Mouse (Mus musculus): ENCODE measurements around the gene Cxcl17. TPM values are rescaled to one million over a fixed set of nuclear protein-coding genes. Genes with fewer than 3 reads are reported as not detected.
A peak's percentile ranks its signal among the peaks of the same experiment; 100 is the strongest.
"Not testable (repeated sequence)": the region's sequence is repeated elsewhere in the genome, so short reads cannot be mapped to it uniquely, and the experiment has no call there.

The Cxcl17 gene
- polyA plus RNA-seq, 1 experiment from 2014 or later = 0.73 TPM

DNA sequence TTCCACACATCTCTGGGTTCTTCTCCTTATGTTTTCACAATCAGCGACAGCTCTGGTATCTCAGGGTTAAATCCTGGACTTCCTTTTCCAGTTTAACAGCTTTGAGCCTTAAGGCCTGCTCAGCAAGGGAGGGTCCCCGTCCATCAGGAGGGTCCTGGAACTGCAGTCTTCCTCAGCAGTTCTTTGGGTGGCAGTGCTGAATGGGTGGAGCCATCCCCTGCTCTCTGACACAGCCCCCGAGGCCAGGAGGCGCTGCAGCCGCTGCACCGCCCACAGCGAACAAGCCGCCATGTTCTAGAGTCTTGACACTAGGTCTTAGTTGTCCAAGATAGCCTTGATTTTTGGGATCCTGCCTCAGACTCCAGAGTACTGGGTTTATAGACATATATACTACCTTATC, 6.8 kb upstream of the Cxcl17 start:
- Histone ChIP-seq H3K4me3 (no peak overlapping the region), H3K9ac (no peak overlapping the region), H3K9me3 (no peaks in the 10 kb centered on the region), H3K36me3 (no peaks in the 10 kb centered on the region), H3K4me1 (no peaks in the 10 kb centered on the region), H3K4me2 (replicated peaks) (no peak overlapping the region), H3K27me3 (peaks cover 16% of the 10 kb centered on the region), H3K27ac (no peak overlapping the region)
- no peak for ATAC-seq (ENCODE audit: low FRiP score, low read depth)
- WGBS = 81% methylated on average over 8 of the region's 8 CpGs

DNA sequence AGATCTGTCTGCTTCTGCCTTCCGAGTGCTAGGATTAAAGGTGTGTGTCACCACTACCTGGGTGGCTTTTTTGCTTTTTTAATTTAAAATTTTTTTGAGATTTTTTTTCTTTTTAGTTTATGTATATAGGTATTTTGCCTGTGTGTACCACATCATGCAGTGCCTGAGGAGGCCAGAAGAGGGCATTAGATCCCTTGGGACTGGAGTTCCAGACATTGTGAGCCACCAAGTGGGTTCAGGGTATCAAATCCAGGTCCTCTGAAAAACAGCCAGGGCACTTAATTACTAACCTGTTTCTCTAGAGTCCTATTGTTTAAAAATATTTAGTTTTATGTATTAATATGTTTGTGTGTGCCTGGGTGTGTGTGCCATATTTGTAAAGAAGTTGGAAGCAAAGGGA, 4.9 kb upstream of the Cxcl17 start:
- ATAC-seq (ENCODE audit: low FRiP score, low read depth) = no peak
- Histone ChIP-seq H3K27ac (no peak overlapping the region), H3K4me2 (replicated peaks) (no peak overlapping the region), H3K36me3 (no peaks in the 10 kb centered on the region), H3K9me3 (no peaks in the 10 kb centered on the region), H3K9ac (no peak overlapping the region), H3K4me3 (no peak overlapping the region), H3K27me3 (peaks cover 10% of the 10 kb centered on the region), H3K4me1 (no peaks in the 10 kb centered on the region)
- 83% methylated on average over 1 of the region's 1 CpGs for WGBS

DNA sequence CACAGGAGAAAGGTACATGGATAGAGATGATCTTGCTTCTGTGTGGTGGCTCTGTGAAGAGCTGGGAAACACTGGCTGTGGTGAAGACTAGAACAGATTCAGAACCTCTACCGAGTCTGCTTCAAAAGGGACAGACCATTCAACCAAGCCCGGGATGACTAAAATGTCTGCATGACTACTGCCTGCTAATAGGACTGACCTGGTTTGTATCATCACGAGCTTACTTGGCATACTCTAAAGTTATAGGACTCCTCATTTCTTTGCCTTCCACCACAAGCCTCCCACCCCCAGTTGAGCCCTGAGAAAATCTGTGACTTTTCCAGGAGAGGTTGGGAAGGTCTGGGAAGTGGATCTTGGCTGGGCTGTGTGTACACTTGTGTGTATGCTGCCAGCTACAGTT, 825 bp downstream of the Cxcl17 start:
- no peak for ATAC-seq (ENCODE audit: low FRiP score, low read depth)
- Histone ChIP-seq H3K9me3 (no peaks in the 10 kb centered on the region), H3K4me3 (no peak overlapping the region), H3K4me1 (no peaks in the 10 kb centered on the region), H3K9ac (no peak overlapping the region), H3K27ac (no peak overlapping the region), H3K27me3 (no peaks in the 10 kb centered on the region), H3K36me3 (no peaks in the 10 kb centered on the region), H3K4me2 (replicated peaks) (no peak overlapping the region)
- WGBS = 90% methylated on average over 3 of the region's 3 CpGs

DNA sequence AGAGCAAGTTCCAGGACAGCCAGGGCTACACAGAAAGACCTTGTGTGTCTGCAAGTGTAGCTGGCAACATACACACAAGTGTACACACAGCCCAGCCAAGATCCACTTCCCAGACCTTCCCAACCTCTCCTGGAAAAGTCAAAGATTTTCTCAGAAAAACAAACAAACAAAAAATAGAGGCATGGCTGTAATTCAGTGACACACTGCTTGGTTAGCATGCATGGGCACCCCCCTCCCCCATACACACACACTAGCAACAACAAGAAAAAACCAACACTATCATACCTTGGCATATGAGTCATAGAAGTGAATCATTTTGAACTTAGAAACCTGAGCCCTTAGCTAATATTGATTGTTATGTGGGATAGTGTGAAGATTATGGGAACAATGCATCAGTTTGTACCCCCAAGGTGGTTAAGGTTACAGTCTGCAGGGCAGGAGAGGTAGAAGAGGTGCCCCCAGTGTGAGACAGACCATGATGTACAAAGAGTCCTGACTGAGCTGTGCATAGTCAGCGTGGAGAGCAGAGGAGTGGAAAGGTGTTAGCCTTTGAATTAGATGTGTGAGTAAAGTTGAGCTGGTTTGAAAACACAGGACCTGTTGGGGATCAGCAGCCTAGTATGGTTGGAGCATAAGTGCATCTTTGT, 1.6 kb downstream of the Cxcl17 start:
- Histone ChIP-seq H3K9ac (no peak overlapping the region), H3K27me3 (no peaks in the 10 kb centered on the region), H3K9me3 (no peaks in the 10 kb centered on the region), H3K27ac (no peak overlapping the region), H3K4me3 (no peak overlapping the region), H3K4me2 (replicated peaks) (no peak overlapping the region), H3K4me1 (no peaks in the 10 kb centered on the region), H3K36me3 (no peaks in the 10 kb centered on the region)
- WGBS = 94% methylated on average over 1 of the region's 1 CpGs
- no peak for ATAC-seq (ENCODE audit: low FRiP score, low read depth)

DNA sequence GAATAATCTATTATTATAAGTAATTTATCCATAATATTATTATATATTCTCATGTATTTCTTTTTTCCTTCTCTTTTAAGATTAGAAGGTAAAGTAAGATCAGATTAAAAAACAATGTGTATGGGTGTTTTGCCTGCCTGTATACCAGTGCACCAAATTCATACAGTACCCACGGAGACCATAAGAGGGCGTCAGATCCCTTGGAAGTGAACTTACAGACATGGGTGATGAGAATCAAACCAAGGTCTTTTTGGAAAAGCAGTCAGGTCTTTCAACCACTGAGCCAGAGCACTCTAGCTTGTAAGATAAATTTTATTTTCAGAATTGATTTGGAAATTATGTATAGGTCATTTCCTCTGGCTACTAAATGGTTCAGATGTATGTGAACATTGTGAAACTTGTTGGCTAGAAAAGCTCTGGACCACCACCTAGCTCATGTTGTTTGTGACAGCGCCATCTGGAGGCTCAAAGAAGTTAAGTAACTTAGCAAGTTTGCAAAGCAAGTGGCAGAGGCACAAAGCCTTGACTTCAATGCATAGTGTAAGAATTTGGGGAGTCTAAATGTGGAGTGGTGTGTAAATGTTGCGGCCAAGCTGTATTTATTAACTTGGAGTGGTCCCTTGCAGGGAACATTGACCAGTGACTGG, 3.4 kb downstream of the Cxcl17 start:
- Histone ChIP-seq H3K36me3 (no peaks in the 10 kb centered on the region), H3K4me3 (no peak overlapping the region), H3K27me3 (no peaks in the 10 kb centered on the region), H3K4me2 (replicated peaks) (no peak overlapping the region), H3K9me3 (no peaks in the 10 kb centered on the region), H3K27ac (no peak overlapping the region), H3K4me1 (no peaks in the 10 kb centered on the region), H3K9ac (no peak overlapping the region)
- WGBS = 49% methylated on average over 4 of the region's 4 CpGs
- no peak for ATAC-seq (ENCODE audit: low FRiP score, low read depth)

DNA sequence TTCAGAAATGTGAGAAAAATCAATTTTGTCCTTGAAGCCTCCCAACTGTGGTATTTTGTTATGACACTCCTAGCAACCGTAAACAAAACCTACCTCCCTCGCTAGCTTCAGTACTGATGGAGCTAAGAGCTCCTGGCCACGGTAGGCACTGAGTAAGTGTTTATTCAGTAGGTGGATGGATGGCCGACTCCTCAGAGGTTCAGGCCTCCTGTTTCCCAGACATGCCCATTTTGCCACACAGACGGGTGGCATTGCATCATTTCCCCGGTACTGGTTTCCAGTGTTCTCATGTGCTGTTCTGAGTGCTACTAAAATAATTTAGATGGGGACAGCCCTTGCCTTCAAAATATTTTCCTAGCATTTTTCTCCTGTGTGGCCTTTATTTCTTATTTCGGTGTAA, 6.2 kb downstream of the Cxcl17 start:
- Histone ChIP-seq H3K27me3 (no peaks in the 10 kb centered on the region), H3K9ac (no peak overlapping the region), H3K9me3 (no peaks in the 10 kb centered on the region), H3K4me3 (no peak overlapping the region), H3K4me2 (replicated peaks) (no peak overlapping the region), H3K27ac (no peak overlapping the region), H3K4me1 (peaks cover 16% of the 10 kb centered on the region), H3K36me3 (no peaks in the 10 kb centered on the region)
- no peak for ATAC-seq (ENCODE audit: low FRiP score, low read depth)
- WGBS = 86% methylated on average over 7 of the region's 7 CpGs

DNA sequence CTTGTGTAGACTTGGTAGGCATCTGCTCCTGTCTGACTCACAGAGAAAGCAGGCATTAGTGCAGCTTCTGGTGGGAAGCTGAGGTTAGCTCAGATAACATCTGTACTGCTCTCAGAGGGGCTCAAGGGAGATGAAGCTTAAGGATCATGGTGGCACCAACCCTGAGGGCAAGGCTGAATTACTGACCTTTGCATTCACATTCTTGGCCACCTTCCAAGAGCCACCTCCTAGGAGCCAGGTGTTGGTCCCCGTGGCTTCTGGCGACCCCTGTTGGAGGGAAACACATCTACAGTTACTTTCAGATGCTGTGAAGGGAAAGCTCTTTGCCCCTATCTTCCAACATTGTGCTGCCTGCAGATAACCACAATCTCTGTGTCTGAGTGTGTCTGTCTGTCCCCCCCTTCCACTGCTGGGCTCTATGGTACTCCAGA, 10.0 kb downstream of the Cxcl17 start:
- no peaks in the 10 kb centered on the region for H3K9me3 ChIP-seq
- H3K4me1 ChIP-seq = peaks cover 31% of the 10 kb centered on the region
- 2% methylated on average over 2 of the region's 2 CpGs for WGBS
- H3K27ac ChIP-seq = peak overlapping the region; percentile 65; the same call in 1 of the 2 replicates
- H3K4me3 ChIP-seq = no peak overlapping the region
- H3K4me2 ChIP-seq (replicated peaks) = no peak overlapping the region; the same call in 1 of the 2 replicates
- H3K27me3 ChIP-seq = no peaks in the 10 kb centered on the region
- no peaks in the 10 kb centered on the region for H3K36me3 ChIP-seq
- no peak for ATAC-seq (ENCODE audit: low FRiP score, low read depth)
- no peak overlapping the region for H3K9ac ChIP-seq

DNA sequence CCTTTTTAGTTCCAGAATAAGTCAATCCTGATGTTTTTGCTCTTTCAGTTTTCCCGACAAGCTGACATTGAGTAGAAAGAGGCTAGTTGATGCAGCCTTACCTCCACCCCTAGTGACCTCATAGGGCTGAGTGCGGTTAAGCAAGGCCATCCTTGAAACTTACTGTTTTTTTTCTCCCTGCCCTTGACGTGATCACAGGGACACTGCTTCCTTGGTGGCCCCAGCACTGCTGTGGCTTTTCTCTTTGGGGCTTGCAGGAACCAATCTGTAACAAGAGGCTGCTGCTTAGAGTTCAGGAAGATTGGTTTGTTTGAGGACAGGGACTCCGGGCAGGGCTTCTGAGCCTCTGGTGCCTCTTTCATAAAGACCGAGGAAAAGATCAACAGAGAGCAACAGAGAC, 10.7 kb downstream of the Cxcl17 start:
- Histone ChIP-seq H3K9me3 (no peaks in the 10 kb centered on the region), H3K27me3 (no peaks in the 10 kb centered on the region), H3K9ac (no peak overlapping the region), H3K4me3 (no peak overlapping the region), H3K27ac (peak overlapping the region; percentile 65), H3K36me3 (no peaks in the 10 kb centered on the region), H3K4me1 (peaks cover 31% of the 10 kb centered on the region), H3K4me2 (replicated peaks) (no peak overlapping the region)
- 13% methylated on average over 5 of the region's 5 CpGs for WGBS
- ATAC-seq (ENCODE audit: low FRiP score, low read depth) = no peak

DNA sequence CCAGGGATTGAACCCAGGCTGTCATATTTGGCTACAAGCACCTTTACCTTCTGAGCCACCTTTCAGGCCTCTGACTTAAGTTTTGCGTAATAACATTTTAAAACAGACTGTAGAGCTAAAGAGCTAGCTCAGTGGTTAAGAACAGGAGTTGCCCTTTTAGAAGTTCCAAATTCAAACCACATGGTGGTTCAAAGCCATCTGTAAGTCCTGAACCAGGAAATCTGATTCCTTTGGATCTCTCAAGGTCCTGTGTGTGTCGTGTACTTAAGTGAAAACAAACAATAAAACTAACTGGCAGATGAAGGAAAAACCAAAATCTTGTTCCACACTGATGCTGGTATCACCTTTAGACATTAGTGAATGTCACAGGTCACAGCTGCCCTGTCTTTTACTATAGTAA, 11.1 kb downstream of the Cxcl17 start:
- Histone ChIP-seq H3K36me3 (no peaks in the 10 kb centered on the region), H3K27ac (peak overlapping the region; percentile 65), H3K4me3 (no peak overlapping the region), H3K9ac (no peak overlapping the region), H3K27me3 (no peaks in the 10 kb centered on the region), H3K9me3 (no peaks in the 10 kb centered on the region), H3K4me2 (replicated peaks) (no peak overlapping the region), H3K4me1 (peaks cover 31% of the 10 kb centered on the region)
- ATAC-seq (ENCODE audit: low FRiP score, low read depth) = no peak
- WGBS = 16% methylated on average over 2 of the region's 2 CpGs

DNA sequence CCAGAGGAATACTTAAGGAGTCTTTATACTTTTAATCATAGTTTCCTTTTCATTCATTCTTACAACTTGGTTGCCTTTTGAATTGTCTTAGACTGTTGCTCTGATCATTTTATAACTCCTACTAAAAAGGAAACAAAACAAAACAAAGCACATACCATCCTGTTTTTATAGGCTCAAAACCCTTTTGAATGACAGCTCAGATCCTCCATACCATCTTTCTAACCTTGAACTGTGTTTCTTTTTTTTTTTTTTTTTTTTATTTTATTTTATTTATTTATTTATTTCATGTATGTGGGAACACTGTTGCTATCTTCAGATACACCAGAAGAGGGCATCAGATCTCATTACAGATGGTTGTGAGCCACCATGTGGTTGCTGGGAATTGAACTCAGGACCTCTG, 13.7 kb downstream of the Cxcl17 start:
- H3K27ac ChIP-seq; ATAC-seq (ENCODE audit: low FRiP score, low read depth); H3K27me3 ChIP-seq; H3K4me3 ChIP-seq; H3K4me2 ChIP-seq (replicated peaks); H3K9me3 ChIP-seq; H3K9ac ChIP-seq; H3K36me3 ChIP-seq: not testable (repeated sequence)
- peaks cover 40% of the 10 kb centered on the region for H3K4me1 ChIP-seq

DNA sequence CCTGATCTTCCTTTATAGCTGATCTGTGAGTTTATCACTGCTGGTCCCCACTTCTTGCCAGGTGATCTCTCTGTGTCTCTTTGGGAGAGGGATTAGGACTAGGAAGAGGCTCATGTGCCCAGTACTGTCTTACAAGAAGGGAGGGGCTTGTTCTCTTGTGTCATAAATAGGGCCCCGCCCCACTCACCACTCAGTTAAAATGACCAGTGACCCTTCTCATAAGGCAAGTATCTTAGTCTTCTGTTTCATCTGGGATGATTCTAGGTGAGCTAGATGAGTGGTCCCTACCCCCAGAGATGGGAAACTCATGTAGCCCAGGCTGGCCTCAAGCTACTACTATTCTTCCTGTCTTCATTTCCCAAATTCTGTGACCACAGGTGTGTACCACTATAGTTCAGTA, 14.1 kb downstream of the Cxcl17 start, which contains the start of gene Lipe:
TSS of gene Lipe (minus strand) at position 101 of the 400 bp plus-strand sequence.
- Histone ChIP-seq H3K36me3 (no peaks in the 10 kb centered on the region), H3K4me1 (peaks cover 44% of the 10 kb centered on the region), H3K9ac (no peak within 1 kb of the TSS), H3K4me3 (no peak within 1 kb of the TSS), H3K27ac (no peak within 1 kb of the TSS), H3K4me2 (replicated peaks) (no peak within 1 kb of the TSS), H3K27me3 (no peaks in the 10 kb centered on the region), H3K9me3 (no peaks in the 10 kb centered on the region)
- no peak for ATAC-seq (ENCODE audit: low FRiP score, low read depth)
- 86% methylated on average over 1 of the region's 1 CpGs for WGBS

DNA sequence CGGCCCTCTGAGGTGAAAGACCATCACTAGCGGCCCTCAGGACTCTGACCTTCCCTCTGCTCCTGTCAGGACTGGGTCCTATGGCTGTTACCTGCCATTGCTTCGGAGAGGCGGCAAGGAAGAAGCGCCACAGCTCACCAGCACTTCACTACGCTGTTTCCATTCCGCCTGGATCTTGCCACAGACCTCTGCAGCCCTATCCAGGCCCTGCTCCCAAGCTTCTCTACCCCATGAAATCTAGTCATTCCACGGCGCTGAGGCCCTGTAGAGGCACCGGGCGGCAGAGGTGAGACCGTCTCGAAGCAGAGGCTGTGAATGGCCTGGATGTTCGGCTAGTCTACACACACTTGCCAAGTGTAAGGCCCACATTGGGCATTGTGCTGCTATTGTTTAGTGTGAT, 16.1 kb downstream of the Cxcl17 start:
- H3K27me3 ChIP-seq = no peaks in the 10 kb centered on the region
- no peak overlapping the region for H3K27ac ChIP-seq
- no peak overlapping the region for H3K4me3 ChIP-seq
- H3K36me3 ChIP-seq = no peaks in the 10 kb centered on the region
- H3K9me3 ChIP-seq = no peaks in the 10 kb centered on the region
- H3K9ac ChIP-seq = no peak overlapping the region
- 93% methylated on average over 14 of the region's 14 CpGs for WGBS
- peak overlapping the region; percentile 75 for H3K4me2 ChIP-seq (replicated peaks)
- no peak for ATAC-seq (ENCODE audit: low FRiP score, low read depth)
- peaks cover 40% of the 10 kb centered on the region for H3K4me1 ChIP-seq

Data from limb, embryonic 13.5 days (tissue).